Mouse (Mus musculus) embryonic fibroblast, embryonic 13.5 days (primary cell): Measurements from ENCODE around the gene Llgl1. TPM values are rescaled to one million over a fixed set of nuclear protein-coding genes. Genes with fewer than 3 reads are reported as not detected.

Experiments
- H3K27ac ChIP-seq: 2 replicates; pipeline ENCODE4 v1.5.1; 2012; ENCODE audit warnings: low read length, control low read depth, inconsistent platforms; ENCODE audit not compliant: insufficient read depth
- H3K4me1 ChIP-seq: 2 replicates; pipeline ENCODE4 v1.6.1; 2011; ENCODE audit warnings: low read length; ENCODE audit not compliant: control insufficient read depth, insufficient read depth
- H3K4me3 ChIP-seq: 2 replicates; pipeline ENCODE4 v1.5.1; 2011; ENCODE audit warnings: mild to moderate bottlenecking, control low read depth, low read length; ENCODE audit not compliant: insufficient read depth
- CTCF ChIP-seq: IDR thresholded peaks from 2 replicates; pipeline ENCODE4 v1.5.1; 2011; ENCODE audit warnings: mild to moderate bottlenecking, control low read depth, low read length, moderate library complexity, borderline replicate concordance; ENCODE audit not compliant: insufficient read depth
- POLR2A ChIP-seq: IDR thresholded peaks from 2 replicates; pipeline ENCODE4 v1.6.1; 2011; ENCODE audit warnings: low read depth, mild to moderate bottlenecking, control low read depth, low read length, moderate library complexity
- polyA plus RNA-seq: library from polyadenylated mRNA; stranded (reverse); fragments of >200 nt; gene quantifications from 2 replicates; pipeline ENCODE4 v1.2.4, GENCODE M21; 2011; ENCODE audit warnings: low read depth; ENCODE audit not compliant: missing spikeins, insufficient read length

The Llgl1 gene
- polyA plus RNA-seq, 1 experiment: 32.2 TPM

GRCm38 (mm10) chr11:60737450-60737849, 37.9 kb downstream of the Llgl1 start:
- Histone ChIP-seq H3K4me1 (0 out of 2 replicates have a peak, but pooled peaks cover 4% of the 10 kb centered on the region), H3K27ac (no peak overlapping the region), H3K4me3 (no peak overlapping the region)
- TF ChIP-seq CTCF: no peak
- no peak for TF ChIP-seq POLR2A

DNA sequence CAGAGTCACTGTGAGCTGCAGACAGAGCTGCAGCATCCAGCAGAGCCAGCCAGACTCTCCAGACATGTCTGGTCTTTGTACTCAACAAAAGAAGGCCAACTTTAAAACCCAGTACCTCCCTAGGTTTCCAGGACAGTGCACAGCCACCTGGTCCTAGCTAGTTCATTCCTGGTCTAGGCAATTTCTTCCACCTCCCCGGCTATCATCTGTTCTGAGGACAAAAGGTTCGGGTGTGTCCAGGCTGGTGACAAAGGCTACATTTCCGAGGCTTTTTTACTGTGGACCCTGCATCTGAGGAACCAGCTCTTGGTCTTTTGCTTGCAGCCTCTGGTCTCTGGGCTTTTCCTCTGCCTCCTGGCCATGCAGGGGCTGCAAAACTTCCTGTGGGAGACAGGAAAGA, 40.8 kb downstream of the Llgl1 start:
- H3K4me1 ChIP-seq: no peaks in the 10 kb centered on the region
- H3K27ac ChIP-seq: no peak overlapping the region
- H3K4me3 ChIP-seq: no peak overlapping the region
- TF ChIP-seq POLR2A (no peak), CTCF (no peak)

- H3K27ac ChIP-seq: no peak overlapping the region
- H3K4me3 ChIP-seq: no peak overlapping the region
- no peaks in the 10 kb centered on the region for H3K4me1 ChIP-seq
- no peak for TF ChIP-seq POLR2A
- no peak for TF ChIP-seq CTCF
Observed at GRCm38 (mm10) chr11:60755570-60755969, 56.0 kb downstream of the Llgl1 start.

DNA sequence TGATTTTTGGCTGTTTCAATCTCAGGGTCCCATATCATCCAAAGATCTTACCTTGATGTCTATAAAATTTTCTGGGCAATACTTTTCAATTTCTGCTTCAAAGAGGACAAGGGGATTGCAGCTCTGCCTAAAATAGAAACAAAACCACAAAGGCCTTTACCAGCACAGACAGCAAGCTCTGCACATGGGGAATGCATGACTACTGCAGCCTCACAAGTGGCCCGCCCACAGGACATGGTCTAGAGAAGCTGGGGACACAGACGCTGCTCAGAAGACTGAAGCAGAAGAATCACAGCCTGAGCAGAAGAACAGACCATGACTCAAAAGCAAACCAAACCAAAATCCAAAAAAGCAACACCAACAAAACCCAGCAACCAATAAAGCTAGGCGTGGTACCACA, 62.2 kb downstream of the Llgl1 start:
- Histone ChIP-seq H3K27ac (peak overlapping the region; percentile 59; the same call in 1 of the 2 replicates), H3K4me3 (no peak overlapping the region), H3K4me1 (no peaks in the 10 kb centered on the region)
- no peak for TF ChIP-seq CTCF
- TF ChIP-seq POLR2A: no peak

Other genes starting within 250 kb of the Llgl1 start
- 53.4 and 56.7 TPM in 2 replicates for gene Drg2, start 245.1 kb upstream of the Llgl1 start, polyA plus RNA-seq
- gene Myo15, start 230.4 kb upstream of the Llgl1 start, polyA plus RNA-seq: not detected in 2 replicates
- 46.4 and 53.5 TPM in 2 replicates for gene Alkbh5, start 163.3 kb upstream of the Llgl1 start, polyA plus RNA-seq
- 71.6 and 97.3 TPM in 2 replicates for gene Flii, start 27.5 kb downstream of the Llgl1 start, polyA plus RNA-seq
- 7.4 and 14.2 TPM in 2 replicates for gene Mief2, start 28.7 kb downstream of the Llgl1 start, polyA plus RNA-seq
- 9.7 and 11.7 TPM in 2 replicates for gene Top3a, start 77.6 kb downstream of the Llgl1 start, polyA plus RNA-seq
- 21.4 and 22.2 TPM in 2 replicates for gene Smcr8, start 77.8 kb downstream of the Llgl1 start, polyA plus RNA-seq
- 12.9 and 14.9 TPM in 2 replicates for gene Shmt1, start 112.0 kb downstream of the Llgl1 start, polyA plus RNA-seq
- gene Dhrs7b, start 130.9 kb downstream of the Llgl1 start, polyA plus RNA-seq: 19.8 and 21.8 TPM in 2 replicates
- gene Tmem11, start 179.5 kb downstream of the Llgl1 start, polyA plus RNA-seq: 31.9 and 34.2 TPM in 2 replicates
- gene Natd1, start 215.0 kb downstream of the Llgl1 start, polyA plus RNA-seq: 11.7 and 15.1 TPM in 2 replicates
- 53.3 and 59.2 TPM in 2 replicates for gene Map2k3, start 232.3 kb downstream of the Llgl1 start, polyA plus RNA-seq